Mouse (Mus musculus): ENCODE results near the gene Grin2d.
"Not testable (repeated sequence)": the region's sequence is repeated elsewhere in the genome, so short reads cannot be mapped to it uniquely, and the experiment has no call there.

Gene Grin2d

DNA sequence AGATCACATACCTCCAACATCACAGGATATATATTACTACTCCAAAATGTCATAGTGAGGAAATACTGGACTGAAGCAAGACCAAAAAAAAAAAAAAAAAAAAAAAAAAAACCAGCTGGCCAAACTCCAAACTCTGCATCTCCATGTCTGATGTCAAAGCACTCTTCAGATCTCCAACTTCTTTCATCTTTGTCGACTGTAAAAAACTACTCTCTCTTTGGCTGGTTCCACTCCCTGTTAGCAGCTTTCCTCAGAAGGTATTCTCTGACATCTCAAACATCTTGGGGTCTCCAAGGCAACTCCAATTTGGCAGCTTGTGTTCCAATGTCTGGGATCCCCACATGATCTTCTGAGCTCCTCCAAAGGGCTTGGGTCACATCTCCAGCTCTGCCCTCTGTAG is at the start of gene Grin2d:
TSS of gene Grin2d (minus strand) at position 101 of the 400 bp plus-strand sequence.
- DNase-seq (ENCODE audit: extremely low spot score, low spot score), result not testable (repeated sequence)

- DNase-seq (ENCODE audit: extremely low spot score, low spot score), result peak; percentile 44
These were observed 46.2 kb upstream of the Grin2d start for GRCm38 (mm10) chr7:45924429-45924816.

- DNase-seq (ENCODE audit: extremely low spot score, low spot score), result peak; percentile 62
These were observed 45.7 kb upstream of the Grin2d start, which contains the start of gene Ccdc114 for GRCm38 (mm10) chr7:45923762-45924428. Gene Ccdc114 (plus strand): TSS chr7:45924072.

DNA sequence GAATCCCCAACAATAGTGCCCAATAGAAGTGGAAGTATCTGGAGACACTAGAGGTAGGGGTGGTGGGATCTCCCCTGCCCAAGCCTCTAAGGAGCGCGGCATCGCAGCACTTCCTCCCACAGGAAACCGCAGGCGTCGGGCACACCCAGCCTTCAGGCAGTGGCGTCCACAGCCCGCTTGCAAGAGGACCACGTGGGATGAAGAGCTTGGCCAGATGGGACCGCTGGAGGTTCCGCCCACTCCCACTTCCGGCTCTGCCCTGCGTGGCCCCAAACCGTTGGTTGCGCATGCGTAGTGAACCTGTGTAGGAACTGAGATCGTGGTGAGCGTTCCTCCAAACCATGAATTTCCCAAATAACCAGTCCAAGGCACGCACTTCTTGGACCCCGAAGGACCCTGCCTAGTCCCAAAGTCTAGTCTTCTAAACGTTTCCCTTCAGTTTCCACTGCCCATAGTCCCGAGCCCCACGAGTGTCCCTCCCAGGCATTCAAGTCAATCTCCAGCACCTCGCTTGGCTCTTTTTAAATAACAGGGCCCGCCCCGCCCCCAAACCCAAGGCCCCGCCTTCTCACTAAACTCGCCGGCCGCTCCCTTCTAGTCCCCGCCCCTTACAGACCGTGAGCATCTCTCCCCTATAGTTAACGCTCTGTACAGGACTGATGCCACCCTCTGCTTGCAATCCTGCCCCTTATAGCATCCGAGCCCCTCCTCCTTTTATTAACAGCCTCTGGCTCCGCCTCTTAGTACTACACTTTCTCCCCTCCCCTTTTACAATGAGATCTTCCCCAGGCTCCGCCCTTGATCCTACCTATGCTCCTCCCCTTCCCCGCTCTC is 45.0 kb upstream of the Grin2d start:
- DNase-seq (ENCODE audit: extremely low spot score, low spot score), result peak; percentile 93

GRCm38 (mm10) chr7:45921950-45922600 is 43.9 kb upstream of the Grin2d start:
- DNase-seq (ENCODE audit: extremely low spot score, low spot score), result no peak

DNA sequence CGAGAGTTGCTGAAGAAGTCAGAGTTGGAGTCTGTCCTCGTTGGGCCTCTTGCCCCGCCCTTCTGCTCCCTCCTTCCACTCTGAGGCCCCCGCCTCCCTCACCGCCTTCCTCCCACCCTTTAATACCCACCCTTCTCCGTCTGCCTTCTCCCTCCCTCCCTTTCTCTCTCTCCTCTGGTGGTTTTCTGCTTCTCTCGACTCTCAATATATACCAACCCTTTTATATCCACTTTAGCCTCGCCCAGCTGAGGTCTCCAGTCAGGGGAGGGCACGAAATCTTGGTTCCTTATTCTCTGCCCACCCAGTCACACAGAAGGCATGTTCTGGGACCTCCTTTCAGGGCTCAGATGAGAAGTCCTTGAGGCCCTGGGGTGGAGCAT is 43.1 kb upstream of the Grin2d start, which contains the start of gene Emp3:
TSS of gene Emp3 (minus strand) at position 163 of the 380 bp plus-strand sequence.
- no peak for DNase-seq (ENCODE audit: extremely low spot score, low spot score)

- DNase-seq (ENCODE audit: extremely low spot score, low spot score), result no peak
These were observed 42.5 kb upstream of the Grin2d start for GRCm38 (mm10) chr7:45920583-45921241.

- DNase-seq (ENCODE audit: extremely low spot score, low spot score), result no peak
These were observed 41.6 kb upstream of the Grin2d start for GRCm38 (mm10) chr7:45919761-45920160.

GRCm38 (mm10) chr7:45919083-45919671 is 41.0 kb upstream of the Grin2d start:
- DNase-seq (ENCODE audit: extremely low spot score, low spot score), result no peak

- no peak for DNase-seq (ENCODE audit: extremely low spot score, low spot score)
These were observed 39.7 kb upstream of the Grin2d start for GRCm38 (mm10) chr7:45917926-45918325.

DNA sequence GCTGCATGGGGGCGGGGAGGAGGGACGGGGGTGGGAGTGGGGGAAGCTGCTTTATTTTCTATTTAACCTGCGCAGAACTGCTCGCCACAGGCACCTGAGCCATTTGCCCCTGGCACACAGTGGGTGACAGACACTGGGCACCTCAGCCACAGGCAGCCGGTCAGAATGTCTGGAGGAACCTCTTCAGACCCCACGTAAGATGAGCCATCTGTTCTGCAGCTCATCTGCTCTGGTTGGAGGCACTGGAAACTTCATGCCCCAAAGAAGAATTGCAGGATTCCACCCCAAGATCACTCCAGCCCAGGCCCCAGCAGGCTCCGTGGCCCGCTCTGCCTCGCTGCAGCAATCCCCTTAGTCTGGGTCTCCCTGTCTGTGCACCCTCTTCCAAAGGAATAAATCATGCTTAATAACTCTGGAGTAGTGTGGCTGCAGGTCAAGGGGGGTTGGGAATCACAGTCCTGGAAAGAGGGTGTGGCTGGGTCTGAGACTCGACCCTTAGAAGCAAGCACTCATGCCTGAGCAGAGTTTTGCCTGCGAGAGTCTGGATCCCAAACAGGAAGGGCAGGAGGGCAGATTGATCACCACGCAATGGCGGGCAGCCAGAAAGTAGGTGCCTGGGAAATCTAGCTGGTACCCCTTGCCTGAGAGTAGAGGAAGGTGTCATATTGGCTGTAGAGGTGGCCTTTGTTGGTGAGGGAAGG is 39.0 kb upstream of the Grin2d start:
- peak; percentile 74 for DNase-seq (ENCODE audit: extremely low spot score, low spot score)

- DNase-seq (ENCODE audit: extremely low spot score, low spot score), result no peak
These were observed 38.2 kb upstream of the Grin2d start for GRCm38 (mm10) chr7:45916056-45917003.

GRCm38 (mm10) chr7:45915011-45915410 is 36.8 kb upstream of the Grin2d start:
- DNase-seq (ENCODE audit: extremely low spot score, low spot score), result no peak

- DNase-seq (ENCODE audit: extremely low spot score, low spot score), result no peak
These were observed 35.9 kb upstream of the Grin2d start for GRCm38 (mm10) chr7:45914067-45914466.

DNA sequence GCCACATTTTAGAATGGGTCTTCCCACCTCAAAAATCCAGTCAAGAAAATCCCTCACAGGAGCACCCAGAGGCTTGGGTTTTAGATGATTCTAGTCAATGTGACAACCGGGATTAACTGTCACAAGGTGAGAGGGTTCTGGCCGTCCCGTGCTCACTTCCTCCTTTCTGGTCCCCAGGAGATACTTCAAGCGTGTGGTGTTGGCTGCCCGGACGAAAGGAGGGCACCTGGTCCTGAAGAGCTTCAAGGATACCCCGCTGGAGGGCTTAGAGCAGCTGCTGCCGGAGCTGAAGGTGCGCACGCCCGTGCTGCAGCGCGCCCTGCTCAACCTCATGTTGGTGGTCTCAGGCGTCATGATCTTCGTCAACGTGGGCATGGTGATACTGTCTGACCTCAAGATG is 31.0 kb upstream of the Grin2d start:
- no peak for DNase-seq (ENCODE audit: extremely low spot score, low spot score)

DNA sequence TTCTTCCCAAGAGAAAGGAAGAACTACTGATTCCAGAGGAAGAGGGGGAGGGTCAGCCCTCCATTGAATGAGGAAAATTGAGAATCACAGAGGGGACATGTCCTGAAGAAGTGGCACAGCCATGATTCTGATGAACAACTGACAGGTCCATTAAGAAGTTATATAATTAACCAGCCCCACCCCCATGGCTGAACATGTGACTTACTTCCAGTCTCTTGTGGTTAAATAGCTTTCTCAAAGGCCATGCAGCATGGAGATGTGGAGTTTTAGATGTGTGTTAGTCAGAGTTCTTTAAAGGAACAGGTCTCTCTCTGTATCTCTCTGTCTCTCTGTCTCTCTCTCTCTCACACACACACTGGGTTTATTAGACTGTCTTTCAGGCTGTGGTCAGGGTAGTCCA is 30.2 kb upstream of the Grin2d start:
- no peak for DNase-seq (ENCODE audit: extremely low spot score, low spot score)

DNA sequence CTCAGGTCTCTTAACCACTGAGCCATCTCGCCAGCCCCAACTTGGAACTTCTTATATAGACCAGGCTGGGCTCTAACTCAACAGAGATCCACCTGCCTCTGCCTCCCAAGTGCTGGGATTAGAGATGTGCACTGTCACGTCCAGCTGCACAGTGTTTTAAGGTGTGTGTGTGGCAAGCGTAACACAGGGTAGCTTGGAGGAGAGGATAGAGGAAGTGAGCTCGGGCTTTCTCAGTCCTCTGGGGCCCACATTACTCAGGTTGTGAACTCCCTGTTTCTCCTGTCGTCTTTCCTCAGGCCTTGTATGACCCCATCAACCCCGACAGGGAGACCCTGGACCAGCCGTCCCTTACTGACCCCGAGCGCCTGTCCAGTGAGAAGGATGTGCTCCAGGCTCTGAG is 28.4 kb upstream of the Grin2d start:
- DNase-seq (ENCODE audit: extremely low spot score, low spot score), result no peak

- DNase-seq (ENCODE audit: extremely low spot score, low spot score), result peak; percentile 15
These were observed 24.4 kb upstream of the Grin2d start for GRCm38 (mm10) chr7:45902481-45903002.

DNA sequence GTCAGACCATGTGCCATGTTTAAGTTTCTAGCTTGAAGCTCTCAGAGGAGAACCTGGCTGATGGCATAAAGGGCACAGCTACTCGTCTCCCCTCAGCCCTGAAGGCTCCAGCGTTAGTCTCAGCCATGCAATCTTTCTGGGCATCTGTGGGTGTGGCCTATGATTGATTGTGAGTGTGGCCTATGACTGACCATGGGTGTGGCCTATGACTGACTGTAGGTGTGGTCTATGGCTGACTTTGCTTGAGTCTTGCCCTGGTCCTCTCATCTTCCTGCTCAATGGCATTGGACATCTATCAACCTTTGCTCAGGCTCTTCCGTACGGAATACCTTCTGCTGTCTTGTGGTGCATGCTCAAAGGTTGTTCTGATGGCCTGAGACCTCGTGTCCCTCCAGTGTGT is 23.4 kb upstream of the Grin2d start:
- peak; percentile 36 for DNase-seq (ENCODE audit: extremely low spot score, low spot score)

Measured in neural tube, embryonic 10.5 days (tissue).